Mouse (Mus musculus) embryo, embryonic 10.5 days (tissue): ENCODE measurements at regions not wholly inside any gene's neighbourhood (a gene's known extent, or its start where the extent isn't known, plus 50 kb on each side); places are given as distances from the start of the nearest gene placed in this dataset.

Source experiments
- DNase-seq: peaks from one replicate; pipeline ENCODE4 v3.0.0-alpha.2; 2015; ENCODE audit warnings: low spot score

- no peak for DNase-seq
Observed at GRCm38 (mm10) chr13:6255728-6256496, 292.0 kb upstream of the Pitrm1 start.

DNA sequence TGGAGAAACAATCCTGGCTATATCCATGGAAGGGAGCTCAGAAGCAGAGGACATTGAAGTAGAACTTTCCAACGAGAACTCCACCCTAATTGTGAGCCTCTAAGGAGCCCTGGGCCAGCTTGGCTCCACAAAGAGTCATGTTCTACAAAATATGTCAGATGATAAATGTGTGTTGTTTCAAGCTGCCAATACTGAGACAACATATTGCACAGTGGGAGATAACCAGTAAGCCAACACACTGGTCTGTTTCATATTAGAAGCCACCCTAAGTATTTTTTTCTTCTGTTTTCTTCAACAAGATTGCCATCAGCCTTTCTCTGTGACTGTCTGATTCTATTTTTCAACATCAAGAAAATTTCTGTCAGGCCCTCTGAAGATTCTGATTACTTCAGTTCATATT is 289.5 kb upstream of the Pitrm1 start:
- DNase-seq: no peak

GRCm38 (mm10) chr13:6260321-6260865 is 287.6 kb upstream of the Pitrm1 start:
- DNase-seq: no peak

GRCm38 (mm10) chr13:6261458-6261857 is 286.5 kb upstream of the Pitrm1 start:
- no peak for DNase-seq

DNA sequence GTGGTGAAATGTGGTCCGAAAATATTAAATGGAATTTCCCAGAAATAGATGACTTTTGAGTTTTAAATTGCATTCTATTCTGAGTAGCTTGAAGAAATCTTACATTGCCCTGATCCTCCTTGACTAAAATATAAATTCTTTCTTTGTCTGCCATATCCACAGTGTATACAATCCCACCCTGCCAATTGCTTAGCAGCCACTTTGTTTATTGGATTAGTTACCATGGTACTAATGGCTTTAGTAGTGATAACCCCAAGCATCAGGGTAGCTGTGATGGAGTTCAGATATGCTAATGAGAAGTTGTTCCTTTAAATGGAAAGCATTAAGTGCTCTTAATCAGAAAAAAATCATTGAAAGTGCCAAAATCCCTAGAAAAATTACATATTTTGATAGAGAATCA is 277.4 kb upstream of the Pitrm1 start:
- no peak for DNase-seq

DNA sequence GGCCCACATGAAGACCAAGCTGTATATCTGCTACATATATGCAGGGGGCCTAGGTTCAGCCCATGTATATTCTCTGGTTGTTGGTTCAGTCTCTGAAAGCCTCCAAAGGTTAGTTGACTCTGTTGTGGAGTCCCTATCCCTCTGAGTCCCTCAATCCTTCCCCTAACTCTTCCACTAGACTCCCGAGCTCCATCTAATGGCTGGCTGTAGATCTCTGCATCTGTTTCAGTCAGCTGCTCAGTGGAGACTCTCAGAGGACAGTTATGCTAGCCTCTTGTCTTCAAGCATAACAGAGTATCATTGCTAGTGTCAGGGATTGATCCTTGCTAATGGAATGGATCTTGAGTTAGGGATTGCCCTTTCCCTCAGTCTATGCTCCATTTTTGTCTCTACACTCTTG is 275.0 kb upstream of the Pitrm1 start:
- DNase-seq: no peak

DNA sequence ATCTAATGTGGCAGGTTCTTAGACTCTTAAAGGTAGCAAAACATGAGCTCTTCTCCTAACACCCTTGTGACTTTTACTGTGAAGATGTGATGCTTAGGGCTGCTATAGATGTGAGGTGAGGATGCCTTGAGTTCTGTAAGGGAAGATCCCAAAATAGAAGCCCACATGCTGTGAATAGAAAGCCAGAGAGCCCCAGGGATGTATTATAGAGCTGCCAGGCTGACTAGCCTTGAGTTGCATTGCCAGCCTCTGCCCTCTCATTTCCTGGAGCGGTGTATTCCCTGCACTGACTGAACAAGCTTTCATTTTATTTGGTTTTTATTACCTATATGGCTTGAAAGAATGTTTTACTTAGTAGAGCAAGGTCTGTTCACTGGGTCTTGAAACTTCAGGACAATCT is 267.9 kb upstream of the Pitrm1 start:
- DNase-seq: no peak

DNA sequence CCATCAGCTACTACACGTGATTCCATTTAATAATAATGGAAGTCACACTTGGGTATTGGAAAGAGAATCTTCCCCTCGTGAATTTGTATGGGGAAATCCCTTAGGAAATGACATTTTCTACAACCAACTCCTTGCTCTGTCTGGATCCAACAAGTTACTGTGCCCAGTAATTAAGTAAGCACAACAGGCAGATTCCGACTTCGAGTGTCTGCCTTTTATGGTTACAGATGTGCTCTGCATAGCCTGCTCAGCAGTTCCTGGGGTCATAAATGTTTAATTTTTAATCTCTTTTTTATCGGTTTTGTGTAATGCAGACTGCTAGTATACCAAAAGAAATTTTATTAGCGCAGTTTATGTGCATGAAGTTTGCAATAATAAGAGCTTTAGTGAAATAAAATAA is 259.8 kb upstream of the Pitrm1 start:
- DNase-seq: no peak

DNA sequence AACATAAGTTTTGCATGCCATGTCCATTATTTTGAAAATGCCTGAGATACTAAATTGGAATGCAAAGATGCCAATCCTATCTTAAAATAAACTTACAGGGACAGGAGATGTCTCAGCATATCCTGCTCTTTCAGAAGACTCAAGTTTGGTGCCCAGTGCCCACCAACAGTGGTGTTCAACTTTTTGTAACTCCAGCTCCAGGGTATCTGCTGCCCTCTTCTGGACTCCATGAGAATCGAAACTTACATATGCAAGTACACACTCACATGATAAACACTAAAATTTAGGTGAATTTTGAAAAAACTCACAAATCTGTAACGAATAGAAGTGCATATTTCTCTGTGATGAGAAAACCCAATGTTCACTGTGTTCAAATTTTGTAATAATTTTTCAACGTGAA is 255.9 kb upstream of the Pitrm1 start:
- peak; percentile 39 for DNase-seq

- DNase-seq: no peak
Observed at GRCm38 (mm10) chr13:6305718-6306117, 242.2 kb upstream of the Pitrm1 start.

DNA sequence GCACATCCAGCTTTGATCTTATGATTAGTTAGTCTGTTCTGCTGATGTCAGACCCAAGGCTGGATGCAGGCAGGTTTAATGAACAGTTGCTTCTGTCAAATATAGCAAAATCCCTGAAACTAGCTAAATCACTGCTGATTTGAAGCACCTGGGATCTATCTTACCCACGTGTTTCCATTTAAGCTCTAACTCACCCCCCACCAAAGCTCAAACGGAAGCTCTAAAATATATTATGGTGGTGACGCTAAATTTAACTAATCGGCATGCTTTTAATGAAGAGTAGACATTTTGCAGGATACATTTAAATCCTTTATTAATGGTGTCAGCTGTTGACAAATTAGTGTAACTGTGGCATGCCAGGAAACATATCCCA is 241.3 kb upstream of the Pitrm1 start:
- DNase-seq: peak; percentile 13

- DNase-seq: no peak
Observed at GRCm38 (mm10) chr13:6306989-6307917, 240.7 kb upstream of the Pitrm1 start.

DNA sequence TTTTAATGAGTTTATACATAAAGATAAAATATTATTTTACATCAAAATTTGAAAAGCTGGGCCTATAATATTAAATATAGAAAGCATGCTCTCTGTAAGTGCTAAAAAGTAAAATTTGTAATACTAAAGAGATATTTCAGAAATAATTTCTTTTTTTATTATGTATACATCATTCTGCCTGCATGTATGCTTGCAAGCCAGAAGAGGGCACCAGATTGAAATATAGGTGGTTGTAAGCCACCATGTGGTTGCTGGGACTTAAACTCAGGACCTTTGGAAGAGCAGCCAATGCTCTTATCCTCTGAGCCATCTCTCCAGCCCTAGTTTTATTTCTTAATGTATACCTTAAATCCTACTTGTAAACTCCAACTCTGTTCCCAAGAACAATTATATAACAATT is 231.7 kb upstream of the Pitrm1 start:
- no peak for DNase-seq

DNA sequence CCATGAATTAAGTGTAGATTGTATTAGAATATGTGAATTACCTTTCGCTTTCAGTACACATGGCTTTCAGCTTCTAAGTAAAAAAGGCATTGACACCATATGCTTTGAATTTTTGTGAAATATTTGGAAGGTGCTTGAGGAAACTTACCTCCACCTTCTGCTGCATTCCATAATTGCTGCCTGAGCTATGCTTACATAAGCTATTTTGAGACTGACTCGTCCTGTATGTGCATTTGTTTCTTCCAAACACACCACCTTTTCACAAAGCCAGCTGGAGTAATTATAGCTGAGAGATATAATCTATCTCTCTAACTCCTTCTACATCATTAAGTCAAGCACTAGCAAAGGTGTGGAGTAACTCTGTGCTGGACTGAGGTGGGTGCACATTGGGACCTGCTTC is 224.0 kb upstream of the Pitrm1 start:
- DNase-seq: no peak

- DNase-seq: no peak
Observed at GRCm38 (mm10) chr13:6330320-6330950, 217.5 kb upstream of the Pitrm1 start.

GRCm38 (mm10) chr13:6340157-6340556 is 207.8 kb upstream of the Pitrm1 start:
- DNase-seq: no peak

GRCm38 (mm10) chr13:6341102-6341737 is 206.7 kb upstream of the Pitrm1 start:
- no peak for DNase-seq

DNA sequence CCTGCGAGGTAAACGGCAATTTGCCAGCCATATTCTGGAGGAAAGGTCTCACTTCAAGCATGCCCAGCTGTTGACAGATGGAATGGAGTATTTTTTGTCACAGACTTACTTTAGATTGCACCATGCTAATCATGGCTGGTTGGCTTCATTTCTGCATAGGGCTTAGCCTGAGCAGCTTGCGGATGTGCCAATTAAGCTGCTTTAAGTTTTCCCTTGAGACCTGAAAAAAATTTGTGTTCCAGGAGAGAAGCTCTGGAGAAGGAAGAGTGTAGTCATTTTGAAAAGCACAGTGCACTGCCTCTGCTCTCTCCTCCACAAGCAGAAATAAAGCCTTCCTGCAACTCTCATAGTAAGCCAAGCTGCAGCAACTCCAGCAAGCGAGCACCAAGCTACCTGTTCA is 182.8 kb upstream of the Pitrm1 start:
- DNase-seq: no peak

- DNase-seq: no peak
Observed at GRCm38 (mm10) chr13:6367661-6368060, 180.3 kb upstream of the Pitrm1 start.

DNA sequence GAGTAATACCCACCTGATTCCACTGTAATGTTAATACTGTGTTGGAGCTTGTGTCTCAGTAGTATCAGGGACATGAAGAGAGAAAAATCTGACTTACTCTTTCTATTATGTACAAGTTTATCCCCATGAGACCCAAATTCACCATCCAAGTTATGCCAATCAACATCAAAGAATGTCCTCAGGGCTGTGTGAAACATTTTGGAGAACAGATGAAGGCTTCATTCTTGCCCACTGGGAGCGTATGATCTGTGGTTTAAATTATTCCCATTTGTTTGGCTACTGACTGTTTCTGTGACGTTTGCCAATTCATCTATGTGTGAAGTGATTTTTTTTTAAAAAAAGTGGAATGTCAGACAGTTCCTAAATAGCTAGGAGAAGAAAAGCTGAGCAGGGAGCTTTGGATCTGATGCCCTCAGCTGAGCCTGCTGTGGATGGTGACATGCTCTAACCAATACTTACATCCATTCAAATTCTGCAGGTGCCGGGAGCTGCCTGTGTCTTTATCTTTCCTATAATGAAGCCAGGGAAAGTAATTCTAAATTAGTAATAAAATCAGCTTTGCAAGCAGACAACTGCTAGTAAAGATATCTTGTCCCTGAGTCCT is 173.3 kb upstream of the Pitrm1 start:
- DNase-seq: no peak

DNA sequence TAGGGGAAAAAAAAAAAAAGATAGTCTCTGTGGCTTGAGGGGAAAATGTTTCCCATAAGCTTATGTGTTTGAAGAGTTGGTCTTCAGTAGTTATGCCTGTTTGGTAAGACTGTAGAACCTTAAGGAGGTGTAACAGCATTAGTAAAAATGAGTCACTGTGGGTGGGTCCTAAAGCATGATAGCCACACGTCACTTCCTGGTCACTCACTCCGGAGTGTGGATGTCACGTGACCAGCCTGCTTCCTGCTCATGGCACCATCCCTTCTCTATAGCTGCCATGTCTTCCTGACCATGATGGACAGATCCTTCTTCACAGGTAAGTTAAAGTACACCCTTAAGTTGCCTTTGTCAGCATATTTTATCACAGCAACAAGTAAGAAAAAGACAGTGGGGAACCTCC is 170.0 kb upstream of the Pitrm1 start:
- DNase-seq: no peak
